Mouse (Mus musculus) retina, embryonic 14.5 days (tissue): ENCODE data around the gene Smndc1.

ENCODE experiments used
- DNase-seq: peaks from one replicate; pipeline ENCODE4 v3.0.0-alpha.2; 2015; ENCODE audit warnings: low spot score

Gene Smndc1

GRCm38 (mm10) chr19:53390495-53391007 lies at the start of gene Smndc1:
Smndc1 (minus strand) TSS chr19:53390578.
- DNase-seq = peak; percentile 100

GRCm38 (mm10) chr19:53439340-53439739 lies 49.0 kb upstream of the Smndc1 start:
- DNase-seq = no peak

- DNase-seq = no peak
These were observed 47.6 kb upstream of the Smndc1 start for GRCm38 (mm10) chr19:53437991-53438390.

DNA sequence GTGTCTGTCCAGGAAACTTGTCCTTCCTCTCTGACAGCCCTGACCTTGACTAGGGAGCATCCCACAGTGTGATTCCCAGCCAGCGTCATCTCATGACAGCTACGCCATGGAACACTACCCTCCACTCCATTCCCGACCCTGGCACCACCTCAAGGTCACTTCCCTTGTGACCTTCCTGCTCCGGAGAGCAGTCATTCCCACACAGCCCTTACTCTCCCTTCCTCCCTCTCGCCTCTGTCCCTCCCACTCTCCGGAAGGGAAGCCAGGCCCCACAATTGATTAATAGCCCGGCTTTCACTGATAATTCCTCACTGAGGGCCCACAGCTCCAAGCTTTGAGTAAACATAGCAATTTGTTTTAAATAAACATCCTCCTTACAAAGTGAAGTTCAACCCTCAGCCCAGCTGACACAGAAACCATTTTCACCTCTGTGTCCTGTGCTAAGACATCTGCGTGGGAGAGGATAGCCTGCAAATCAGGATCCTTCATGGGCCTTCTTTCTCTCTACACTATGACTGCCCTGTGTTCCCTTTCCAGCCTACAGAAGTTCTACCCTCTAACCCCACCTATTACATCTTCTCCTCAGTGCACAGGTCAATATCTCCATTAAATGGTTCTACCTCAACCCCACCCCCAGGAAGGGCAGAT lies 47.1 kb upstream of the Smndc1 start:
- DNase-seq = no peak

DNA sequence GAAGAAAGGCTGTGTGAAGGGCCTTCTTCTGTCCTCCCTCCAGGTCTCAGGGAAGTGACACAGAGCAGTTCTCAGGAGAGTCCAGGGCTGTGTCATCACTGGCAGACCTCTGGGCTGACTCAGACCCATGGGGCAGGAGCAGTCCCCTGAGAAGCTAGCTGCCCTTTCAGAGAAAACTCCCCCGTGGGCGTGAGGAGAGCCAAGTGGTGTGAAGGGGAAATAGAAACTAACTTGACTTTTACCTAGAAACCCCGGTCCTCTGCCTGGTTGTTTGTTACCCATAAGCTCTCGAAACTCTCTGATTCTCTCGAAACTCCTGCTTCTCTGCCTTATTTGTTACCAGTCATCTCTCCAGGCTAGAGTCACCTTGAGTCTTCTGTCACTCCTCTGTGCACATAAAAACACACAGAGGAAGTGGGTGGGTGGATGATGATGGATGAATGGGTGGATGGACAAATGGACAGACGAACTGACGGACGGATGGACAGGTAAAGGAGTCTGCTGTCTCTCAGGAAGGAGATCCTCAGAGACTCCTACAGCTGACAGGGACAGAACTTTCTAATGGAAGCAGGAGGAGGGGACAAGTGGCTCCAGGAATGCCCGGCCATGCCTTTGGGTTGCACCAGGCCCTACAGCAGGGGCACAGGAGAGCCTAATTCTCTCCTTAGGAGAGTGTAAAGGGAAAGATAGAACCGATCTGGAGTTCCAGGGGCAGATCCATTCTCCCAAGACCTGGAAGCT lies 43.7 kb upstream of the Smndc1 start:
- DNase-seq = no peak

DNA sequence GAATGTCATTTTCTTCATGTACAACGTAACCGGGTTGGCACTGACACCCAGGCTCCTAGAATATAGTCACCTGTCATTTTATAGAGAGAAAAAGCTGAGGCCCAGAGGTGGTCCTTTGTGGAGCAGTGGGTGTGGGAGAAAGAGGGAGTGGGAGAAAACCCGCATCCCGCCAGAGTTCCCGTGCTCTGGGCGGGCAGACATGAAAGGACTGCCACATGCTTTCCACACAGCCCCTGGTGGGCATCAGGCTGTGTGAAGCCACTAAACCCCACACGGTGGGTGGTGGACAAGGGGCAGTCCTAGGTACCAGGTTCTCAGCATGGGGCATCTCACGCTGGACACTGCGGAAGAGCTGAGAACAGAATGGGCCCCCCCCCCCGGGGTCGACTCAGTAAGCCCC lies 40.6 kb upstream of the Smndc1 start:
- DNase-seq = no peak

GRCm38 (mm10) chr19:53430356-53430755 lies 40.0 kb upstream of the Smndc1 start:
- DNase-seq = no peak

GRCm38 (mm10) chr19:53427817-53428216 lies 37.4 kb upstream of the Smndc1 start:
- DNase-seq = no peak

DNA sequence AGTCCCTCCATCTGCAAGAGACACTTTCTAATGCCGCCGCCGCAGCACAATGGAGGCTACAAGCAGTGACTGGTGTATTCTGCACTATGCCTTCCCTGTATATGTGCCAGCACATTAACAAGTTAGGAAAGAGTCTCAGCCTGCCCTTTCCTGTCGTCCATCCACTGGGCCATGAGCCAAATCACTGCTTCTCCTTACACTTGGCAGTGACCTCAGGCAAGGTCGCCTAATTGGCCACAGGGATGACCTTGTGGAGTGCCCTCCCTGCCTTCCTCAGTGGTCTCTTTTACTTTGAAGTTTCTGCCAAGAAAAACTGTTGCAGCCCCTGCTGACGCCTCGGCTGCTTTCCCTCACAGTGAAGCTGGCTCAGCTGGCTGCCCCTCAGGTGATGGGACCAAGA lies 37.0 kb upstream of the Smndc1 start:
- no peak for DNase-seq

- no peak for DNase-seq
These were observed 35.4 kb upstream of the Smndc1 start for GRCm38 (mm10) chr19:53425824-53426223.

DNA sequence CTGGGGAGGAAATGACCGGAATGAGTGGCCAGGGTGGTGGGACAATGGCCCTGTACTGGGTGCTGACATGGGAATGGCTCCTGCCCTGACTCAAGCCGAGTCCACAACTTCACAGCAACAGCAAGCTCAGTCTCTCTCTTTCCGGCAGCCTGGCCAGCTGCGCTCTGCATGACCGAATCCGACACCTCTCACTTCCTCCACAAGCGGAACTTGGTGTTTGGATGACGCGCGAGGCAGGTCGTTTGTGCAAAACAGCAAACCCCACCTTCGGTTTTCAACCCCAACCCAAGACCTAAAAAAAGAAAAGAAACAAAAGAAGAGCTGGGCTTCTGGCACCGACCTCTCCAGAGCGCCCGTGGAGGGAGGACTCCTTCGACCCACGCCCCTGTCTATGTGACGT lies 34.3 kb upstream of the Smndc1 start:
- no peak for DNase-seq

- DNase-seq = no peak
These were observed 33.6 kb upstream of the Smndc1 start for GRCm38 (mm10) chr19:53423816-53424465.

GRCm38 (mm10) chr19:53423341-53423753 lies 33.0 kb upstream of the Smndc1 start:
- DNase-seq = no peak

GRCm38 (mm10) chr19:53422358-53423308 lies 32.3 kb upstream of the Smndc1 start:
- DNase-seq = no peak

- no peak for DNase-seq
These were observed 31.3 kb upstream of the Smndc1 start for GRCm38 (mm10) chr19:53421583-53422188.

DNA sequence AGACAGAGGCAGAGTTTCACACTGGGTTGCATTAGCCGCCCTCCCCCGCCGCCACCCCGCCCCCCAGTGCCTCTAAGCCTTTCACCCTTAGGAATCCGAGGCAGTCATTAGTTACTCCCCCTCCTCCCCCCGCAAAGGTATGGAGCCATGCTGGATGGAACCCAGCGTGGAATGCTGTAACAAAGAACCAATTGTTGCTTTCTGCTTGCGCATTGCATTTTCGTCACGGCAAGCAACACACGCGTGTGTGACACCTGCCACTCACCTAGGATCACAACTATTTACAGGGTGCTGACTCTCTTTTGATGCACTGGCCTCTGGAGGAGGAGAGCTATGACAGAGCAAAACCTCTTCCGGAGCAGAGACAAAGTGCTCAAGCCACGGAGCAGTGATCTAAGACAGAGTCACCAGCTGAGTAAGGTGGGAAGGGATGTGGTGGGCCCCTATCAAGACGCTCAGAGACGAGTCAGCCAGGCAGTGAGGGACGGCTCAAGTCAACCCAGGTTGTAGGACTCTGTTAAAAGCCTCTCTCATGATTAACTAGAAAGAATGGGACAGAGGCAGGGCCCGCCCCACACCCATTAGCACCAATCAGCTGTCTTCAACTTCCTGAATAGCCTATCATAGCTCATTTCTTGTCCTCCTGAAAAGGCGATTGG lies 30.7 kb upstream of the Smndc1 start:
- DNase-seq = peak; percentile 88

DNA sequence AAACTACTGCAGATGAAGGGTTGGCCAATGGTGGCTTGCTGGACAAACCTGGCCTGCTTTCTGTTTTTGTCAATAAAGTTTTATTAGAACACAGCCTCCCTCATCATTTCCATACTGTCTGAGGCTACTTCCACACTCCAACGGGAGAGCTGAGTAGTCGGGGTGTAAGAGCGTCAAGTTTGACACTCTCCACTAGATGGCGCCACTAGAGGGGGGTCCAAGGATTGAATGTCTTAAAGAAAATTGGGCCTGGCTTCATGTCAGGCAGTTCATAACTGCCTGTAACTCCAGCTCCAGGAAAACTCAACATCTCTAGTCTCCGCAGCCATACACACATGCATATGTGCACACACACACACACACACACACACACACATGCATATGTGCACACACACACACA lies 29.5 kb upstream of the Smndc1 start:
- peak; percentile 81 for DNase-seq

DNA sequence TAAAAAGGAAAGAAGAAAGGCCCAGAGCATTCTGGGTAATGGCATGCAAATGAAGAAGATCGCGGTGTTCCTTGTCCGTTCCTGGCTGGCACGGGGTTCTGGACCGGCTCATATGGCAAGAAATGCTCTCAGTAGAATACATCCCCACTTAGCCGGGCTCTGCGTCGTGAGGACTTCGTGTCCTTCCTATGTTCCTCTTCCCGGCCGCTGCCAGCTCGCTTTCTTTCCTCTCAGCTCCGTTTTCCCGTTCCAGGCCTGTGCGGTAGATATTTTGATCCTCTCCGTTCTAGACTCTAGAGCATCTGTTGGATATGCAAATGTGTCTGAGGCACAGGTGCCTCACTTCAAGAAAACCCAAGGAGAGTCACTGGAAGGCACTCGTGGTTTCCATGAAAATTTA lies 24.8 kb upstream of the Smndc1 start:
- DNase-seq = no peak

GRCm38 (mm10) chr19:53414650-53415049 lies 24.3 kb upstream of the Smndc1 start:
- no peak for DNase-seq

- DNase-seq = no peak
These were observed 23.4 kb upstream of the Smndc1 start for GRCm38 (mm10) chr19:53413617-53414380.
